Mouse (Mus musculus) central nervous system, embryonic 14 days (tissue): Measurements from ENCODE around the gene Lhcgr. TPM values are rescaled to one million over a fixed set of nuclear protein-coding genes. Genes with fewer than 3 reads are reported as not detected.

Experiments used
- polyA plus RNA-seq: library from polyadenylated mRNA; depleted of rRNA; stranded (reverse); fragments of >200 nt; gene quantifications from 2 replicates; pipeline ENCODE4 v1.2.3, GENCODE M21; 2012; rRNA removed

Lhcgr gene
- 0.66 and 0.80 TPM in 2 replicates for polyA plus RNA-seq

GRCm38 (mm10) chr17:88791440-88792152 lies at the start of gene Lhcgr:
Gene Lhcgr, minus strand, starts transcription at chr17:88791990.

GRCm38 (mm10) chr17:88668452-88668851 lies 123.3 kb downstream of the Lhcgr start, which contains the start of gene Gtf2a1l:
Gene Gtf2a1l, plus strand, starts transcription at chr17:88668660.

Other genes with a start within 250 kb of the Lhcgr start
- gene Ston1, start 194.3 kb downstream of the Lhcgr start, polyA plus RNA-seq: 11.0 and 13.0 TPM in 2 replicates
- 0.05 and 0.11 TPM in 2 replicates for gene Gtf2a1l, start 123.3 kb downstream of the Lhcgr start, polyA plus RNA-seq